Mouse (Mus musculus): ENCODE results near the gene Arih2. TPM values are rescaled to one million over a fixed set of nuclear protein-coding genes. Genes with fewer than 3 reads are reported as not detected.
A peak's percentile ranks its signal among the peaks of the same experiment; 100 is the strongest.

Arih2 gene
- polyA plus RNA-seq, 2 experiments from 2014 or later: 61.3 to 92.7 TPM

GRCm38 (mm10) chr9:108578545-108579343 lies 70.4 kb downstream of the Arih2 start, which contains the start of gene Wdr6:
Gene Wdr6 (minus strand): TSS chr9:108578739.
- peak; percentile 97 for ATAC-seq

GRCm38 (mm10) chr9:108577934-108578544 lies 71.1 kb downstream of the Arih2 start:
- no peak for ATAC-seq

- no peak for ATAC-seq
Measured at GRCm38 (mm10) chr9:108577025-108577424, 72.2 kb downstream of the Arih2 start.

- no peak for ATAC-seq
Measured at GRCm38 (mm10) chr9:108575321-108576297, 73.6 kb downstream of the Arih2 start.

GRCm38 (mm10) chr9:108574921-108575320 lies 74.3 kb downstream of the Arih2 start:
- ATAC-seq: no peak

GRCm38 (mm10) chr9:108573774-108574690 lies 75.2 kb downstream of the Arih2 start:
- ATAC-seq: no peak

GRCm38 (mm10) chr9:108572321-108572720 lies 76.9 kb downstream of the Arih2 start:
- no peak for ATAC-seq

GRCm38 (mm10) chr9:108571401-108571973 lies 77.7 kb downstream of the Arih2 start:
- ATAC-seq: no peak

- ATAC-seq: no peak
Measured at GRCm38 (mm10) chr9:108570207-108570896, 78.8 kb downstream of the Arih2 start.

GRCm38 (mm10) chr9:108569381-108570206 lies 79.6 kb downstream of the Arih2 start, which contains the start of gene Dalrd3:
Gene Dalrd3 (plus strand): TSS chr9:108569886.
- peak; percentile 63 for ATAC-seq

GRCm38 (mm10) chr9:108568511-108568921 lies 80.7 kb downstream of the Arih2 start:
- ATAC-seq: no peak

GRCm38 (mm10) chr9:108567931-108568419 lies 81.2 kb downstream of the Arih2 start:
- ATAC-seq: no peak

- peak; percentile 81 for ATAC-seq
Measured at GRCm38 (mm10) chr9:108566815-108567776, 82.1 kb downstream of the Arih2 start, which contains the start of gene Ndufaf3. Gene Ndufaf3 (minus strand): TSS chr9:108567434.

GRCm38 (mm10) chr9:108565881-108566814 lies 83.0 kb downstream of the Arih2 start:
- ATAC-seq: no peak

GRCm38 (mm10) chr9:108564131-108564530 lies 85.1 kb downstream of the Arih2 start:
- no peak for ATAC-seq

- no peak for ATAC-seq
Measured at GRCm38 (mm10) chr9:108563671-108564070, 85.5 kb downstream of the Arih2 start.
